Mouse (Mus musculus) liver, adult 2 months (tissue): ENCODE results near the gene H2-Q10.
"Not testable (repeated sequence)": the region's sequence is repeated elsewhere in the genome, so short reads cannot be mapped to it uniquely, and the experiment has no call there.

Experiments used
- CTCF ChIP-seq: fragments of 200-500 bp; IDR thresholded peaks from 2 replicates; pipeline ENCODE4 v1.5.1; 2011; ENCODE audit warnings: low read depth, low read length, control low read depth
- POLR2A ChIP-seq: fragments of 200-500 bp; IDR thresholded peaks from 2 replicates; pipeline ENCODE4 v1.6.1; 2011; ENCODE audit warnings: low read length, control low read depth; ENCODE audit not compliant: insufficient read depth; ENCODE audit errors: extremely low read depth

DNA sequence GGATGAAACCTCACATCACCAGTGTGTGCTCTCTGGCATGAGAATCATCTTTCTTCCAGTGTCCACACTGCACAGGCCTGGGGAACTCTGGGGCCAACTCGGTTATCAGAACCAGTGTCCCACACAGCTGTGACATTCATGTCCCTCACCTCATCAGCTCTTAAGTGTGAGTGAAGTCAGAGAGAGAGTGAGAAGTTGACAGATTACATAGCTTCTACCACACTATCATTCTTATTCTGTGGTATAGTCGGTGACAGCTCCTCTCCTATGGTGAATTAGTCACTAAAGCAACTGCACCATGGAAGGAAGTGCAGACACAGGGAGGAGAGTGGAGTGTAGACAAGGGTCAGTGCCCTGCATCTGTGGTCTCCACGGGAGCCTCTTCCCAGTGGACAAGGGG lies 953 bp upstream of the H2-Q10 start:
- TF ChIP-seq CTCF, POLR2A: not testable (repeated sequence)
